Mouse (Mus musculus) urinary bladder, postnatal 25 days (tissue): ENCODE results near the gene Plekha5.
"Not testable (repeated sequence)": the region's sequence is repeated elsewhere in the genome, so short reads cannot be mapped to it uniquely, and the experiment has no call there.

Experiments
- DNase-seq: peaks from one replicate; pipeline ENCODE4 v3.0.0; 2022; ENCODE audit warnings: low spot score

Gene Plekha5

DNA sequence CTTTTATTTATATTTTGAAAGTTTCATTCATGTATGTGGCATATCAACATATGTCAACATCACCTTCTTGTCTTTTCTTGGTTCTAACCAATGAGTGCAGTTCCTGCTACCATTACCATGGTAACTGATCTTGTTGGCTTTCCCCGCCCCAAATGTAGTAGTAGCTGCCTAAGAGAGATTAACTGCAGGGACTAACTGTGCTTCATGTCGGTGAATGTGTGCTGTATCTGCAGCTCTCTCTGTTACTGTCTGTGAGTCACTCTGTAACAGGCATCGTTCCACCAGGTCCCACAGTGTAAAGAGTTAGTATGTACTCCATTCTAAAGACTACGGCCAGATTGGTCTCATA lies 153.9 kb downstream of the Plekha5 start:
- no peak for DNase-seq

DNA sequence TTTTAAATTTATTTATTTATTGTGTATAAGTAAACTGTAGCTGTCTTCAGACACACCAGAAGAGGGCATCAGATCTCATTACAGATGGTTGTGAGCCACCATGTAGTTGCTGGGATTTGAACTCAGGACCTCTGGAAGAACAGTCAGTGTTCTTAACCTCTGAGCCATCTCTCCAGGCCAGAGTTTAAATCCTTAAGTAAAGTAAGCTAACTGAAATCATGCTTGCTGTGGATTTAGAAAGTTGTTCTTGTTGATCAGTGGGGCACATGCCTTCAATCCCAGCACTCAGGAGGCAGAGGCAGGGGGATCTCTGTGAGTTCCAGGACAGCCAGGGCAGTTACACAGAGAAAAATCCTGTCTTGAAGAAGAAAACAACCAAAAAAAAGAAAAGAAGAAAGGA lies 155.1 kb downstream of the Plekha5 start:
- DNase-seq = not testable (repeated sequence)

GRCm38 (mm10) chr6:140580170-140580569 lies 156.3 kb downstream of the Plekha5 start:
- DNase-seq = no peak

DNA sequence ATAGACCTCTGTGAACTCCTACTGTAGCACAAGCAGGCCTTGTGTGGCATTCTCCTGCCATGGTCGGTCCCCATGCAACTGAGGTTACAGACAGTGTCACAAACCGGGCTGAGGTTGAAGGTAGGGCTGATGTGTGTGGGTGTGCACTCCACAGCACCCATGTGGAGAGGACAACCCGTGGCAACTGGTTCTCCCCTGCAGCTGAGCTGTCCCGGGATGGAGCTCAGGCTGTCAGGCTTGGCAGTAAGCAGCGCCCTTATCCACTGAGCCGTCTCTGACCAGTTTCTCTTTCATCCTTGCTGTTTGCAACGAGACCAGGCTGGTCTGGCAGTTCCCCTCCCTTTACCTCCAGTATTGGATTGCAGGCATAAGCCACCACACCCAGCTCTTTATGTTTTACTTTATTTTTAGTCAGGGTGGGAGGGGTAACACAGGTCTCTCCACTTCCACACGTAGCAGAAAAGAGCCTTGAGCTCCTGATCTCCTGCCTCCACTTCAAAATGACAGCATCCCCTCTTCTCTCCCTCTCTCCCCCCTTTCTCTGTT lies 162.9 kb downstream of the Plekha5 start:
- no peak for DNase-seq

- DNase-seq = no peak
Observed at GRCm38 (mm10) chr6:140591331-140591730, 167.5 kb downstream of the Plekha5 start.

GRCm38 (mm10) chr6:140592713-140593112 lies 168.9 kb downstream of the Plekha5 start:
- no peak for DNase-seq

DNA sequence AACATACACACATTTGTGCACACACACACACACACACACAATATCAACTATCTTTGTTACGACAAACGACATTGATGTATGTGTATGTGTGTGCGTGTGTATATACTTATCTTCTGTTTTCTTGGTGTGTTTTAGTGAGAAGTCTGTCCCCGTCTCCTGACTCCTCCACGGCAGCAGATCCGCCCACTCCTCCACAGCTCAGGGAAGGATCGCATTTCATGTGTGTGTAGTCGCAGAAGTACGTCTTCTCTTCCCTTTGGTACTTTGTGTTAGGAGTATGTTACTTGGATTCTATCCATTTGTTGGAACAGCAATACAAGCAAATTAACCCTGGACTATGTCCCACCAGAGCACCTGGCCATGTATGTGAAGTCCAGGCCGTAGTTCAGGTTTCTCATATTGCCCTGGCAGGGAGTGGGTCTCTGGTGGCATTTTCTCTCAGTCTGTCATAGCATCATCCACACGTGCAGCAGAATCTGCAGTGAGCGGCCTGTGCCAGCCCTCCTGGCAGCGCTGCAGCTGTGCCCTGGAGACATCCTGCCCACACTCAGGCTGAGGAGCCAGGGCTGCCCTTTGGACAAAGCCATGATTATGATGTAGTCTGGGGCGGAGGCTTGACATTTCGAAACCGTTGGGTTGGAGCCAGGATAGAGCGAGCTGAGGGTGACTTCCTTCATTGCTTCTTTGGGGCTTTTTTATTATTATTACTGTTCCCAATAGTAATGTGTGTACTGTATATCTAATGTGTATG lies 169.7 kb downstream of the Plekha5 start:
- peak; percentile 40 for DNase-seq

DNA sequence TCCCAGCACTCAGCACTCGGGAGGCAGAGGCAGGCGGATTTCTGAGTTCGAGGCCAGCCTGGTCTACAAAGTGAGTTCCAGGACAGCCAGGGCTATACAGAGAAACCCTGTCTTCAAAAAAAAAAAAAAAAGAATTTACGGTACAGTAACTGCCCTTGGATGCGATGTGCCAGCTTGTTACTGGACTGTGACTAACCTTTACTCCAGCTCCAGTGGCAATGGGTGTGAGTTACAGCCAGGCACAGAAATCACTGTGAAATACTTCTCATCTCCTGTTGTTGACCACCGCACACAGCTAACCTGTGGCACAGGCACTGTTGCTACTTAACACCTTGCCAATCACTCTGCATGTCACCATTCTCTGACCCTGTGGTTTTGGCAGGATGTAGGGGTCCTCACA lies 171.7 kb downstream of the Plekha5 start:
- not testable (repeated sequence) for DNase-seq

- no peak for DNase-seq
Observed at GRCm38 (mm10) chr6:140597381-140598329, 173.8 kb downstream of the Plekha5 start.

DNA sequence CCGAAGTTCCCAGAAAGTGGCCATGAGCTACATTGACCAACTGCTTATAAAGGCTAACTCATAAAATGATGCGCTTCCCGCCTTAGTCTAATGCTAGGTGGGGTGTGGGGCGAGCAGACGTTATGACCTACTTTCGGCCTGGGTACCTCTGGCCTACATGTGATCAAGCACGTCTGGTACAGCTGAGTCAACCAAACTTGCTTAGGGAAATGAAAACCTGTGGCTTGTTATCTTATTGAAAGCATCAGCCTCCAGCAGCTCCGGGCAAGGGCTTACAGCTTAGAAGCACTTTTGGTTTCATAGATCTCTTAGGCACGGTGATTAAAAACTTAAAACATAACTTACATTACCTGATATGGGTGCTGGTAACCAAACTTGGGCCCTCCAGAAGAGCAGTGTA lies 174.7 kb downstream of the Plekha5 start:
- no peak for DNase-seq

GRCm38 (mm10) chr6:140599337-140599736 lies 175.5 kb downstream of the Plekha5 start:
- no peak for DNase-seq

GRCm38 (mm10) chr6:140600671-140601070 lies 176.8 kb downstream of the Plekha5 start:
- DNase-seq = not testable (repeated sequence)

DNA sequence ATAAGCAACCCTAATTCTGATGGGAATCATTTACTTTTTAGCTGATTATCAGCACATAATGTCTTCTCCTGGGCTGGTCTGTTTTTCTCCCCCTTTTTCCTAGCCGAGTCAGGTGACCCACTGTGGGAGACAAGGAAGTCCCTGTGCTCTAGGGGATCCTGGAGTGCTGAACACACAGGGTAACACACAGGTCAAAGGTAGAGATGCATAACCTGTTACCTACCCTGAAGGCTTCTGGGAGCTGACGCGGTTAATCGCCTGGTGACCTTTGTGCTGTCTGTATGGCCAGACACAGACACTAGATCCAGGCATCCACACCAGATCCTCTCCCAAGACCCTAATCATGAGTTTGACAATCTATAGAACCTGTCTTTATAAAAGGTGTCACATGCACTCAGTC lies 177.3 kb downstream of the Plekha5 start:
- DNase-seq = no peak

DNA sequence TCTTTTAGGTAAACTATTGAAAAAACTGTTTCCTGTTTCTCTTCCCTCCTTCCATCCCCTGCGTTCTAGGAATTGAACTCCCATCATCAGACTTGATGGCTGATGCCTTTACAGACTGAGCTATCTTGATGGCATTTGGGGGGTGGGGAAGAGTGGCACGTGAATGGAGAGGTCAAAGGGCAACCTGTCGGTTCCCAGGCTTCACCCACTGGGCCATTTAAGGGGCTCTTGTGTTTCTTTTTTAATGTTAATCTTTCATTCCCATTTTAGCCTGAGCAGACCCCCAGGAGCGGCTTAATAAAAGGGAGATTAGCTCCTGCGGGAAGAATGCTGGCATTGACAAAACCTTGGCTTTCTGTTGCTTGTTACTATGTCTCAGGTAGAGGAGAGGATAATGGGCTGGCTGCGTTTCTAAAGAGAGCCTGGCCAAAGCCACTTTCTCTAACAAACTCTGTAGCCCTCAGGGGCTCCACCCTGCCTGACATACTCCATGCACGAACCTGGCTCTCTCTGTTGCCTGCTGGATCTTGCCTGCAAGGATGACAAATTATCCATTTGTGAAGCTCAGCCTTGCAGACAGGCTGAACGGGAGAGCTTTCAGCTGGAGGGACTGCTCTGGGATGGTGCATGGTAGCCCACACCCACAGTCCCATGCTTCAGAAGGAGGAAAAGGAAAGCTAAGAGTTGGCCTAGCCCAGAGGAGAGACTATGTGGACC lies 179.5 kb downstream of the Plekha5 start:
- DNase-seq = no peak

DNA sequence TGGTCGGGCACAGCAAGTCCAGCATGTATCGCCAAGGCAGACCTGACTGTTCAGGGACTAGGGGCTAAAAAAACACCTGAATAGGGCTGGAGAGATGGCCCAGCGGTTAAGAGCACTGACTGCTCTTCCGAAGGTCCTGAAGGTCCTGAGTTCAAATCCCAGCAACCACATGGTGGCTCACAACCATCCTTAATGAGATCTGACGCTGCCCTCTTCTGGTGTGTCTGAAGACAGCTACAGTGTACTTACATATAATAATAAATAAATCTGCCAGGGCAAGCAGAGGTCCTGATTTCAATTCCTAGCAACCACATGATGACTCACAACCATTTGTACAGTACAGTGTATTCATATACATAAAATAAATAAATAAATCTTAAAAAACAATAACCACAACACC lies 181.3 kb downstream of the Plekha5 start:
- DNase-seq = not testable (repeated sequence)

DNA sequence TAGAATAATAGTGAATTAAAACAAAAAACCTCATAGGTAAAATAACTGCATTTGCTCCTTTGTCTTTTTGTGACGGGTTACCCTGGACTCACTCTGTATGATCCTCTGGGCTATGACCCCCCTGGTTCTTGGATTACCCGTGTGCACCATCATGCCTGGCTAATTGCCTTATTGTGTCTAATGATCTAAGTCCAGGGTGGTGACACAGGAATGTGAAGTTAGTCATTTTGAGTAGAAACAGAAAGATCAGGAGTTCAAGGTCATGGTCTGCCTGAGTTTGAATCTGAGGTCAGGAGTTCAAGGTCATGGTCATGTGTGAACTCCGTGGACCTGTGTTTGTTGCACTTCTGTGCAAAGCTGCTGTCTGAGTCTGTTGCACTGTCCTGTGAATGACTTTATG lies 181.9 kb downstream of the Plekha5 start:
- no peak for DNase-seq

DNA sequence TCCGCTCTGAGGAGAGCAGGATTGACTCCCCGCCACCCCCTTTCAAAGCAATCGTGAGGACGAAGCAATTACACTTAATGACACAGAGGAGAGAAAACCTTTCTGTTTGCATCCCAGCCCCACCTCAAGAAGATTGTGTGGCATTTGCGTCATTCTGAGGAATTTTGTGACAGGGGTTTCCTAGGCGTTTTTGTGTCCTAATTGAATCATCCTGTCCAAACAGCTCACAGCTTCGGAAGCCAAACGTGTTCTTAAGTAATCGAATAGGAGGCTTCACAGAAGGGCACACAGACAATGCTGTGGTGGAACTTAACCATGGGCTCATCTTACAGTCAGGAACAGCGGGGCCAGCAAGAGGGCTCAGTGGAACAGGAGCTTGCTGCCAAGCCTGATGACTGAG lies 182.7 kb downstream of the Plekha5 start:
- DNase-seq = no peak

DNA sequence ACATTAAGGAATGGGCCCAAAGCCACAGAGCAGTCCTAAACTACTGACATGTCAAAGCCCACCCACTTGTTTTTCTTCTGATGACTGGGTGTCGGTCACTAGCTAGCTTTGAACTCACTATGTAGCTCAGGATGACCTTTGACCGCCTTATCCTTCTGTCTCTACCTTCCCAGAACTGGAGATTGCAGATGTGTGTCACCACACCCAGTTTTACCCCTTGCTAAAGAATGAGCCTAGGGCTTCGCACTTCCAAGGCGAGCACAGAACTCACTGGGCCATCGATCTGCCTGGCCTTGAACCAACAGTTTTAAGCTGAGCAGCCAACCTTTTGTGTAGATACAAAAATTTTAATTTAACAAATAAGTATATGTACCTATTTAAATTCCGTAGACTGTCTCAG lies 184.8 kb downstream of the Plekha5 start:
- no peak for DNase-seq

DNA sequence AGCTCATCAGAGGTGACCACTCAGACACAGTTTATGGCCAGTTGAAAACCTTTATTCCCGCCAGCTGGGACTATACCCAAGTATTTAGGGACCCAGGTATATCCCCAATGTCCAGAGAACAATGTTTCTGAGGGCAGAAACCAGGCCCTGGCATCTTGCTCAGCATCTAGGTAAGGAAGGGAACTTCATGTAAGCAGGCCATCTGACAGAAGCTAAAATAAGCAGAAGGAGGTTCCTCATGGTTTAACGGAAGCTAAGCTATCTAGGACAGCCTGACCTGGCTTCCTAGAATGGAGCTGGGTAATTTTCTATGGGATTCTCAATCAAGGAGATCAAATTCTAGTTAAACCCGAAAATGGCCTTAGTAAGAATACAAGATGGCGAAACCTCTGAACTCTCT lies 185.7 kb downstream of the Plekha5 start:
- DNase-seq = no peak

- no peak for DNase-seq
Observed at GRCm38 (mm10) chr6:140610117-140610516, 186.3 kb downstream of the Plekha5 start.

DNA sequence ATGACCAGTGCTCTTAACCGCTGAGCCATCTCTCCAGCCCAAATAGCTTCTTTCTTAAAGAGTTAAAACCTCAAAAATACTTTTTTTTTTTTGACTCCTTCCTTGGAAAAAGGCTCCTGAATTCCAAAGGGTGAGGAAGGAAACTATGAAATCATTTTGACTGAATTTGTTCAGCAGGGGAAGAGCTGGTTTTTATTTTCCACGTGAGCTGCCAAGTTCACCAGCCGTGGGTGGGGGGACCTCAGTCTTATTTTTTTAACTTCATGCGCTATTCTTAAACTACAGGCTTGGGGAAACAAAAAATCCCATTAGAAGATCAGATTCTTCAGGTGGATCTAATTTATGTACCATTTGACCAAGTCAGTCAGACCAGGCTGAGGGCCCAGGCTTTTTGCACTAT lies 187.4 kb downstream of the Plekha5 start:
- DNase-seq = no peak

- DNase-seq = no peak
Observed at GRCm38 (mm10) chr6:140611893-140612473, 188.1 kb downstream of the Plekha5 start.
